Mouse (Mus musculus): ENCODE results near the gene Ckap4.

DNA sequence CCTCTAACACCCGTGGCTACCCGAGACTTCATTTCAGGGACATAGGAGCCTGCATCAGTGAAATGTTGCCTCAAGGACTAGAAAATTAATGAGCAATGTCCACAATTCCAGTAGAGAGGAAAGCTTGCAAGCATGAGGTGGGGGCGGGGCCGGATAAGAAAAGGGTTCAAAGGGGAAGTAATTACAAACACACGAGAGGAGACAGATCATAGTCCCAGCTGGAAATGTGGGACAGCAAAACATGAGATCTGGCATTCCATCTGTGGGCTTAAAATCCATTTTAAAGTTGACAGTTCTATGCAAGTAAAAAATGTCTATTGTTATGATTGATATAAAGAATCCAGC lies 52.6 kb downstream of the Ckap4 start:
- TF ChIP-seq ZNF384 (IDR thresholded peaks at IDR 0.05; ENCODE audit: low read depth, low read length) (no peak), HCFC1 (IDR thresholded peaks at IDR 0.05; ENCODE audit: borderline replicate concordance, insufficient read depth, low read length) (no peak)

All from ES-E14 (cell line).